Mouse (Mus musculus): ENCODE data around the gene Cyp4f37. TPM values are rescaled to one million over a fixed set of nuclear protein-coding genes. Genes with fewer than 3 reads are reported as not detected.
A peak's percentile ranks its signal among the peaks of the same experiment; 100 is the strongest.

The Cyp4f37 gene
- polyA plus RNA-seq, 1 experiment from 2014 or later: not detected

GRCm38 (mm10) chr17:32658246-32658645, 37.1 kb downstream of the Cyp4f37 start:
- no peaks in the 10 kb centered on the region for H3K27me3 ChIP-seq (ENCODE audit: control insufficient read depth, insufficient read depth, low read length)
- TF ChIP-seq CTCF (IDR thresholded peaks at IDR 0.05; ENCODE audit: low read depth) (no peak), EP300 (optimal IDR thresholded peaks at IDR 0.05) (no peak)
- H3K4me1 ChIP-seq (replicated peaks; ENCODE audit: control insufficient read depth, insufficient read depth): no peaks in the 10 kb centered on the region
- no peaks in the 10 kb centered on the region for H3K36me3 ChIP-seq (ENCODE audit: control insufficient read depth, insufficient read depth, low read length)
- DNase-seq (ENCODE audit: low spot score) (peak; percentile 27), ATAC-seq (ENCODE audit: low FRiP score, low TSS enrichment) (peak; percentile 57; the same call in 1 of the 2 replicates)
- H3K4me2 ChIP-seq (replicated peaks; ENCODE audit: low read depth): no peak overlapping the region
- no peak overlapping the region for H3K27ac ChIP-seq (replicated peaks)
- WGBS: 58% methylated on average over 1 of the region's 1 CpGs
- no peak overlapping the region for H3K9ac ChIP-seq (ENCODE audit: low read length)
- H3K9me3 ChIP-seq (ENCODE audit: control insufficient read depth, low read length): no peaks in the 10 kb centered on the region
- no peak overlapping the region for H3K4me3 ChIP-seq (ENCODE audit: low read depth, low read length)

DNA sequence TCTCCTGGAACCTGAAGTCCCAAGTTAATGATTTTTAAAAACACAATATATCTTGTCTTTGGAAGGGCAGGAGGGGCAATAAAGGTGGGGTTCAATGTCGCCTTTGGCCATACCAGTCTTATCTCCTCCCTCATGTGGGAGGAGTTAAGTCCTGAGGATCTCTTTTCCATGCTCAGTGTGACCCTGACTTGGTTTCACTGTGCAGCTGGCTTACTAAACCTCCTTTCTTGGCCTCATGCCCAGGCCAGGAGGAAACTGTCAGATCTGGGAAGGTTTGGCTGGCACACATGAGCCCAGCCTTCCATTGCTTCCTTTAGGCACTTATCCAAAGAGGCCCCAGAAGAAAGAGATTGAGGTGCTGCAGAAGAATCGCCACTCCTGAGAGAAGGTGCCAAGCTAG, 37.6 kb downstream of the Cyp4f37 start, which contains the start of gene Cyp4f40:
Gene Cyp4f40 (plus strand): TSS at position 189 of the 400 bp plus-strand sequence.
- H3K4me2 ChIP-seq (replicated peaks; ENCODE audit: low read depth): no peak within 1 kb of the TSS

DNA sequence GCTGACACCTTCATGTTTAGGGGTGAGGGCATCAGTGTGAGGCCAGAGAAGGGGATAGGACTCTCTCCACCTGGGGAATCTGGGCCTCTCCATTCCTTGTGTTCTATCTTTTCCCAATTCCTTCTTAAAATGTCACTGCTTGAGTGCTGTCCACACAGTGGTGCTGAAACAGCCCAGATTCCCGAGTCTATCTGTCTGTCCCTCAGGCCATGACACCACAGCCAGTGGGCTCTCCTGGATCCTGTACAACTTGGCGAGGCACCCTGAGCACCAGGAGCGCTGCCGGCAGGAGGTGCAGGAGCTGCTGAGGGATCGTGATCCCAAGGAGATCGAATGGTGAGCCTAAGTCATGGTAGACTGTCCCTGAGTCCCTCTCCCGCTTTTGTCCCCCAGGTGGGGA, 52.9 kb downstream of the Cyp4f37 start:
- H3K27me3 ChIP-seq (ENCODE audit: control insufficient read depth, insufficient read depth, low read length): no peaks in the 10 kb centered on the region
- DNase-seq (ENCODE audit: low spot score) (no peak), ATAC-seq (ENCODE audit: low FRiP score, low TSS enrichment) (no peak)
- no peaks in the 10 kb centered on the region for H3K4me1 ChIP-seq (replicated peaks; ENCODE audit: control insufficient read depth, insufficient read depth)
- no peaks in the 10 kb centered on the region for H3K36me3 ChIP-seq (ENCODE audit: control insufficient read depth, insufficient read depth, low read length)
- no peak overlapping the region for H3K27ac ChIP-seq (replicated peaks)
- WGBS: 56% methylated on average over 7 of the region's 7 CpGs
- TF ChIP-seq CTCF (IDR thresholded peaks at IDR 0.05; ENCODE audit: low read depth): no peak
- no peak for TF ChIP-seq EP300 (optimal IDR thresholded peaks at IDR 0.05)
- H3K4me3 ChIP-seq (ENCODE audit: low read depth, low read length): no peak overlapping the region
- no peak overlapping the region for H3K4me2 ChIP-seq (replicated peaks; ENCODE audit: low read depth)
- H3K9me3 ChIP-seq (ENCODE audit: control insufficient read depth, low read length): no peaks in the 10 kb centered on the region
- H3K9ac ChIP-seq (ENCODE audit: low read length): no peak overlapping the region

More for the DNA sequence above, 37.6 kb downstream of the Cyp4f37 start, which contains the start of gene Cyp4f40:
- no peaks in the 10 kb centered on the region for H3K27me3 ChIP-seq (ENCODE audit: control insufficient read depth, insufficient read depth, low read length)
- H3K4me3 ChIP-seq (ENCODE audit: low read depth, low read length): no peak within 1 kb of the TSS
- H3K9me3 ChIP-seq (ENCODE audit: control insufficient read depth, low read length): no peaks in the 10 kb centered on the region
- WGBS: 27% methylated on average over 2 of the region's 2 CpGs
- peak; percentile 66; the same call in 1 of the 2 replicates for ATAC-seq (ENCODE audit: low FRiP score, low TSS enrichment)
- H3K36me3 ChIP-seq (ENCODE audit: control insufficient read depth, insufficient read depth, low read length): no peaks in the 10 kb centered on the region
- H3K4me1 ChIP-seq (replicated peaks; ENCODE audit: control insufficient read depth, insufficient read depth): no peaks in the 10 kb centered on the region
- DNase-seq (ENCODE audit: low spot score): peak; percentile 69
- no peak within 1 kb of the TSS for H3K27ac ChIP-seq (replicated peaks)
- TF ChIP-seq EP300 (optimal IDR thresholded peaks at IDR 0.05): no peak
- TF ChIP-seq CTCF (IDR thresholded peaks at IDR 0.05; ENCODE audit: low read depth): no peak
- no peak within 1 kb of the TSS for H3K9ac ChIP-seq (ENCODE audit: low read length)

- no peak overlapping the region for H3K9ac ChIP-seq (ENCODE audit: low read length)
- ATAC-seq (ENCODE audit: low FRiP score, low TSS enrichment) (peak; percentile 95), DNase-seq (ENCODE audit: low spot score) (peak; percentile 75)
- H3K4me2 ChIP-seq (replicated peaks; ENCODE audit: low read depth): 0 out of 2 replicates have a peak overlapping the region, but pooled peaks have one; percentile 23
- no peak overlapping the region for H3K4me3 ChIP-seq (ENCODE audit: low read depth, low read length)
- H3K4me1 ChIP-seq (replicated peaks; ENCODE audit: control insufficient read depth, insufficient read depth): no peaks in the 10 kb centered on the region
- no peak overlapping the region for H3K27ac ChIP-seq (replicated peaks)
- H3K9me3 ChIP-seq (ENCODE audit: control insufficient read depth, low read length): no peaks in the 10 kb centered on the region
- H3K27me3 ChIP-seq (ENCODE audit: control insufficient read depth, insufficient read depth, low read length): no peaks in the 10 kb centered on the region
- no peaks in the 10 kb centered on the region for H3K36me3 ChIP-seq (ENCODE audit: control insufficient read depth, insufficient read depth, low read length)
- 26% methylated on average over 21 of the region's 21 CpGs for WGBS
- TF ChIP-seq CTCF (IDR thresholded peaks at IDR 0.05; ENCODE audit: low read depth) (no peak; the same call in 1 of the 2 replicates), EP300 (optimal IDR thresholded peaks at IDR 0.05) (no peak)
Observed at GRCm38 (mm10) chr17:32676040-32676635, 55.0 kb downstream of the Cyp4f37 start.

DNA sequence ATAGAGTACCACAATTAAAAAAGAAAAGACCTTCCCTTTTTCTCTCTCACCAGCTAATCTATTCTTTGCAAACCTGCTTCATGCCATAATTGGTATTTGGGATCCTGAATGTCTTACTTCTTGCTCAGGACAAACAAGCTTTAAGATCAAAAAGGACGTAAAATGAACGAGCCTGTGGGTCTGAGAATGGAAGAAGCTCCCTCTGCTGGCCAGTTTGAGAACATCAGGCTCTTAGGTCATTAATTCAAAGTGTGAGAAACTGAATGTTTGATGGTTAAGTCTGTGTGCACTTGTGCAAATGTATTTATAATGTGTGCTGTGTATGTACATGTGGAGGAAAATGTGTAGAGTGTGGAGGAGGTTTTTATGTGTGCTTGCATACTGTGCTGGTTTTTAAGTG, 59.3 kb downstream of the Cyp4f37 start:
- no peak for TF ChIP-seq EP300 (optimal IDR thresholded peaks at IDR 0.05)
- TF ChIP-seq CTCF (IDR thresholded peaks at IDR 0.05; ENCODE audit: low read depth): peak; percentile 84
- WGBS: 9% methylated on average over 2 of the region's 2 CpGs
- Histone ChIP-seq H3K27ac (replicated peaks) (no peak overlapping the region), H3K4me3 (ENCODE audit: low read depth, low read length) (no peak overlapping the region), H3K4me1 (replicated peaks; ENCODE audit: control insufficient read depth, insufficient read depth) (no peaks in the 10 kb centered on the region; the same call in 1 of the 2 replicates), H3K27me3 (ENCODE audit: control insufficient read depth, insufficient read depth, low read length) (no peaks in the 10 kb centered on the region), H3K9ac (ENCODE audit: low read length) (no peak overlapping the region), H3K4me2 (replicated peaks; ENCODE audit: low read depth) (no peak overlapping the region), H3K36me3 (ENCODE audit: control insufficient read depth, insufficient read depth, low read length) (no peaks in the 10 kb centered on the region), H3K9me3 (ENCODE audit: control insufficient read depth, low read length) (no peaks in the 10 kb centered on the region)
- DNase-seq (ENCODE audit: low spot score): peak; percentile 59
- ATAC-seq (ENCODE audit: low FRiP score, low TSS enrichment): no peak

DNA sequence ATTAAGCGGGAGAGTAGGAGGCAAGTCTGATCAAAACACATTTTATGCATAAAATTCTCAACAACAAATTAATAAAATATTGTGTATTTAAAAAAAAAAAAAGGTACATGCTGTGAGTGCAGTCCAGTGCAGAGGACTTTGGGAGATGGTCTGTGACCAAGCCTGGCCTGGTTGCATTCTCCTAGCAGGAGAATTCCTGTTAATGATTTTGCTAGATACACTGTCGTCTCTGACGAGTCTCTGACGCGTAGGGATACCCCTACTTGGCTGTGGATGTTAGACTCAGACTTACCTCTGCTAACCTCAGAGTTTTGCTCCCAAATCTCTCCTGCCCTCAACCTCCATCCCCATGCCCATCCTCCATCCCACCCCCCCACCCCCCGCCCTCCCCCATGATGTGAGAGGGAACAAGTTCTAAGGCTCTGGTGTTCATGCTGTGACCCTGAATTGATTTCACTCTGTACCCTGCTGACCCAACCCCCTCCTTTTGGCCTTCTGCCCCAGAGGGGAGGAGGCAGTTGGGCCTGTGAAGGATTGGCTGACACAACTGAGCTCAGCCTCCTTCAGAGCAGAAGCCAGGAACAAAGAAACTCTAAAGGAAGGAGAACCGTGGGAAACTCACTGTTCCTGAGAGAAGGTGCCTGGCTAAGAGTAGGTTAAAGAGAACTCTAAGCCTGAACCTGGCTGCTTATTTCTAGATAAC, 64.1 kb downstream of the Cyp4f37 start, which contains the start of gene Cyp4f15:
Gene Cyp4f15 (plus strand): TSS at position 580 of the 703 bp plus-strand sequence.
- DNase-seq (ENCODE audit: low spot score): no peak
- no peak; the same call in 1 of the 2 replicates for ATAC-seq (ENCODE audit: low FRiP score, low TSS enrichment)
- 31% methylated on average over 7 of the region's 7 CpGs for WGBS
- no peaks in the 10 kb centered on the region for H3K36me3 ChIP-seq (ENCODE audit: control insufficient read depth, insufficient read depth, low read length)
- H3K27me3 ChIP-seq (ENCODE audit: control insufficient read depth, insufficient read depth, low read length): no peaks in the 10 kb centered on the region
- H3K4me3 ChIP-seq (ENCODE audit: low read depth, low read length): no peak within 1 kb of the TSS
- no peak within 1 kb of the TSS for H3K9ac ChIP-seq (ENCODE audit: low read length)
- no peaks in the 10 kb centered on the region for H3K9me3 ChIP-seq (ENCODE audit: control insufficient read depth, low read length)
- no peaks in the 10 kb centered on the region; the same call in 1 of the 2 replicates for H3K4me1 ChIP-seq (replicated peaks; ENCODE audit: control insufficient read depth, insufficient read depth)
- no peak for TF ChIP-seq EP300 (optimal IDR thresholded peaks at IDR 0.05)
- TF ChIP-seq CTCF (IDR thresholded peaks at IDR 0.05; ENCODE audit: low read depth): no peak
- no peak within 1 kb of the TSS for H3K27ac ChIP-seq (replicated peaks)
- H3K4me2 ChIP-seq (replicated peaks; ENCODE audit: low read depth): no peak within 1 kb of the TSS

Other genes starting within 250 kb of the Cyp4f37 start
- gene Wiz, start 231.9 kb upstream of the Cyp4f37 start, polyA plus RNA-seq (2015; fragmentation: Nextera tagmentation; extraction: Ambion mirVana): 9.6 and 13.4 TPM in 2 replicates
- 0.56 and 0.63 TPM in 2 replicates for gene Rasal3, start 217.7 kb upstream of the Cyp4f37 start, polyA plus RNA-seq (2015; fragmentation: Nextera tagmentation; extraction: Ambion mirVana)
- gene Pglyrp2, start 197.1 kb upstream of the Cyp4f37 start, polyA plus RNA-seq (2015; fragmentation: Nextera tagmentation; extraction: Ambion mirVana): 0.10 and 0.16 TPM in 2 replicates
- 56.5 and 57.9 TPM in 2 replicates for gene Cyp4f39, start 168.6 kb upstream of the Cyp4f37 start, polyA plus RNA-seq (2015; fragmentation: Nextera tagmentation; extraction: Ambion mirVana)
- gene Cyp4f17, start 115.3 kb upstream of the Cyp4f37 start, polyA plus RNA-seq (2015; fragmentation: Nextera tagmentation; extraction: Ambion mirVana): 3.5 and 3.8 TPM in 2 replicates
- 18.3 and 18.6 TPM in 2 replicates for gene Cyp4f16, start 84.8 kb upstream of the Cyp4f37 start, polyA plus RNA-seq (2015; fragmentation: Nextera tagmentation; extraction: Ambion mirVana)
- 0.04 and 0.23 TPM in 2 replicates for gene Cyp4f40, start 37.6 kb downstream of the Cyp4f37 start, polyA plus RNA-seq (2015; fragmentation: Nextera tagmentation; extraction: Ambion mirVana)
- gene Cyp4f15, start 64.3 kb downstream of the Cyp4f37 start, polyA plus RNA-seq (2015; fragmentation: Nextera tagmentation; extraction: Ambion mirVana): 0.62 and 1.1 TPM in 2 replicates
- gene Zfp871, start 167.0 kb downstream of the Cyp4f37 start, polyA plus RNA-seq (2015; fragmentation: Nextera tagmentation; extraction: Ambion mirVana): 13.0 and 13.7 TPM in 2 replicates
- 1.1 and 1.5 TPM in 2 replicates for gene Zfp811, start 188.6 kb downstream of the Cyp4f37 start, polyA plus RNA-seq (2015; fragmentation: Nextera tagmentation; extraction: Ambion mirVana)
- gene Zfp799, start 209.0 kb downstream of the Cyp4f37 start, polyA plus RNA-seq (2015; fragmentation: Nextera tagmentation; extraction: Ambion mirVana): 5.1 and 5.7 TPM in 2 replicates